Mouse (Mus musculus): Measurements from ENCODE around the gene Btbd7. TPM values are rescaled to one million over a fixed set of nuclear protein-coding genes. Genes with fewer than 3 reads are reported as not detected.

Btbd7 gene
- polyA plus RNA-seq, 1 experiment: not detected

DNA sequence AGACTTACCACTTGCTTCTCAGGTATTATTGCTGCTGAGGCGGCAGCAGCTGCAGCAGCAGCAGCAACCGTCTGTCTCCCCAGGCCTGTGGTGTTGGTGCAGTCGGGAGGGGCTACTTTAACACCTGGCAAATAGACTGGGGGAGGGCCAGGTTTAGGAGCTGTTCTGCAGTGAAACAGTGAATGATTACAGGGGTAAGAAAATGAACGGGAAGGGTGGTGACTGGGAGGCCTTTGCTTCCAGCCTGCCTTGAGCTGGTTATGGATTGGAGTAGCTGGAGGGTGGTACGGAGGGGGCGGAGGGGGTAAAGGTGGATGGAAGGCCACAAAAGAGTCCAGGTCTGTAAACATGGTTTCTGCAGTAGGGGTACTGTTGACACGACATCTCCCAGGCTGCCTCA, 90.3 kb downstream of the Btbd7 start:
- Histone ChIP-seq H3K4me1 (ENCODE audit: control insufficient read depth, insufficient read depth, low read length) (no peaks in the 10 kb centered on the region), H3K27ac (ENCODE audit: insufficient read depth, low read depth, low read length) (no peak overlapping the region; the same call in 1 of the 2 replicates), H3K4me3 (ENCODE audit: insufficient read depth, low read depth, low read length) (no peak overlapping the region)
- TF ChIP-seq CTCF (IDR thresholded peaks at IDR 0.05; ENCODE audit: insufficient read depth, low read depth, low read length) (no peak), POLR2A (IDR thresholded peaks at IDR 0.05; ENCODE audit: insufficient read depth, low read depth, low read length) (no peak)
- 85% methylated on average over 7 of the region's 7 CpGs for WGBS

DNA sequence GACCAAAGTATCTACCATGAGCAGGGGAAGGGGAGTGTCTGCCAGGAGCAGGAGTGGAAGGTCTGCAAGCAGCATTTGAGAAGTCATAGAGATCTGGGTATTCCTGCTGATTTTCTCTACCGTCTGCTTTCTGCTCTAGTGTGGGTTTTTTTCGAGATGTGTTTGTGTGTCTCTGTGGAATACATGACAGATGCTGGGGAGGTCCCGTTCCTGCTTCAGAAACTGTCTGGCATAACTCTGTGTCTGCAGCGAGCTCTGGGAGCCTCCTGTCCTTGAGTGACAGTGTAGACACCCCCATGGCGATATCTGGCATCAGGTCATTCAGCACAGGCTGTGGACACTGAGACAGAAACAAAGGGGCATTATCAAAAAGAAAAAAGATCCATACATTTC, 92.7 kb downstream of the Btbd7 start:
- Histone ChIP-seq H3K27ac (ENCODE audit: insufficient read depth, low read depth, low read length) (no peak overlapping the region), H3K4me3 (ENCODE audit: insufficient read depth, low read depth, low read length) (no peak overlapping the region), H3K4me1 (ENCODE audit: control insufficient read depth, insufficient read depth, low read length) (no peaks in the 10 kb centered on the region)
- TF ChIP-seq POLR2A (IDR thresholded peaks at IDR 0.05; ENCODE audit: insufficient read depth, low read depth, low read length) (no peak), CTCF (IDR thresholded peaks at IDR 0.05; ENCODE audit: insufficient read depth, low read depth, low read length) (no peak)
- 62% methylated on average over 5 of the region's 5 CpGs for WGBS

DNA sequence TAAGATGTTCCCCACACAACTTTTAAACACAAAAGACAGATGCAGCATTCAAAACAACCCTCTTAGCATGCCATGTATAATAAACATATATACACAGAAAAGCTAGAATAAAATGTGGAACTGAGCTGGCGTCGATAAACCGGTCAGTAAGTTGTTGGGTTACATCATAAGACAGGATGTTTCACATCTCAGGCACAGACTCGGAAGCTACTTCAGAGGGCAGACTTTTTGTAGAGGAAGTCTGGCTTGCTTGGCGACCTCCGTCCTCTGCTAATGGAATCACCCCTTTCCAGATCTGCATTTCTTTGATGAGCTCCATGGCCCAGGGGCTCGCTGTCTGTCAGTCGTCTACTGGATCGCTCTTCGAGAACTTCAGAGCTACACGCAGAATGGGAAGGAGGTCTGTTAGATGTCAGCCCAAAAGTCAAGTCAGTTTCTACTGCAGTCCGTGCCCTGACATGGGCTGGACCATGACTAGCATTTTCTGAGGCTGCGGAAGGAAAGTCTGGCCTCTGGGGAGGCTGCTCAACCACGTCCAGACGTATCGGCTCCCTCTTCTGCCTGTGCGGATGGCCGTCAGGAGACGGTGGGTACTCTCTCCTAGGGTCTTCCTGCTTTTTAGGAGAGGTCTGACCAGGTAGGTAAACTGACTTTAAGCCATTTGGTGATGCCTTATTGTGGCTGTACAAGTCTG, 93.2 kb downstream of the Btbd7 start:
- 91% methylated on average over 19 of the region's 19 CpGs for WGBS
- Histone ChIP-seq H3K27ac (ENCODE audit: insufficient read depth, low read depth, low read length) (no peak overlapping the region), H3K4me3 (ENCODE audit: insufficient read depth, low read depth, low read length) (no peak overlapping the region), H3K4me1 (ENCODE audit: control insufficient read depth, insufficient read depth, low read length) (no peaks in the 10 kb centered on the region)
- TF ChIP-seq CTCF (IDR thresholded peaks at IDR 0.05; ENCODE audit: insufficient read depth, low read depth, low read length): no peak
- no peak for TF ChIP-seq POLR2A (IDR thresholded peaks at IDR 0.05; ENCODE audit: insufficient read depth, low read depth, low read length)

DNA sequence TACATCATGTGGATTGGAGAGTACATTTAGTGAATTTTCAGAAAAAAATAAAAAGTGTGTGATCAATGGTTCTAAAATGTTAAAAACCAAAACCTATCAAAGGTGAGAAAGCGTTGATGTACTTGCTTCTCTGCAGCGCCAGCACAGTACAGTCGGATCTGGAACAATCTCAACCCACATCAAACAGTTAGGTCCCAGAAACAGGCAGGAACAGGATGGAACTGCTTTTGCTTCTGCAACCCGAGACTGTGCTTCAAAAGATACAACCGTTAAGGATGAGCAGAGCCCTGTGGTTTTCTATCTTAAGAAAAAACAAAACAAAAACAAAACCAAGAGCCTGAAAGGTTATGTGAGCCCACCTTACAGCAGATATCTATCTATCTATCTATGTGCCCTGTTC, 95.4 kb downstream of the Btbd7 start:
- 91% methylated on average over 5 of the region's 5 CpGs for WGBS
- H3K4me1 ChIP-seq (ENCODE audit: control insufficient read depth, insufficient read depth, low read length): no peaks in the 10 kb centered on the region
- H3K4me3 ChIP-seq (ENCODE audit: insufficient read depth, low read depth, low read length): no peak overlapping the region
- TF ChIP-seq CTCF (IDR thresholded peaks at IDR 0.05; ENCODE audit: insufficient read depth, low read depth, low read length): no peak
- TF ChIP-seq POLR2A (IDR thresholded peaks at IDR 0.05; ENCODE audit: insufficient read depth, low read depth, low read length): no peak
- no peak overlapping the region for H3K27ac ChIP-seq (ENCODE audit: insufficient read depth, low read depth, low read length)

DNA sequence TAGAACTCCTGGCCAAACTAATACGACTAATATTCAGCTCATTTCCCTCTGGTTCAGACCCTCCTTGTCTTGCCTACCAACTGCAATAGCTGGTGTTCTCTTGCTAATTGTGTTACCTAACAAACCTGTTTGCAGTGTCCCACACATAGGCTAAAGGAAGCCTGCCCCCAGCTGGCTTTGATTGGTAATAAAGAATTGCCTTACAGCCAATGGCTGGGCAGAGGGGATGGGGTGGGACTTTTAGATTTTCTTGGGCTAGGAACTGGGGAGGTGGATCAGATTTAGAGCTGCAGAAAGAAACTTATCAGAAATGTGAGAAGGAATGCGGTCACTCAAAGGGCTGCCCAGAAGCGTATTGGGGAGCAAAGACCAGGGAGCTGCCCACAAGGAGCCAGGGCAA, 98.8 kb downstream of the Btbd7 start:
- Histone ChIP-seq H3K4me3 (ENCODE audit: insufficient read depth, low read depth, low read length) (no peak overlapping the region), H3K4me1 (ENCODE audit: control insufficient read depth, insufficient read depth, low read length) (no peaks in the 10 kb centered on the region), H3K27ac (ENCODE audit: insufficient read depth, low read depth, low read length) (no peak overlapping the region)
- TF ChIP-seq CTCF (IDR thresholded peaks at IDR 0.05; ENCODE audit: insufficient read depth, low read depth, low read length) (no peak), POLR2A (IDR thresholded peaks at IDR 0.05; ENCODE audit: insufficient read depth, low read depth, low read length) (no peak)
- WGBS: 72% methylated on average over 3 of the region's 3 CpGs

DNA sequence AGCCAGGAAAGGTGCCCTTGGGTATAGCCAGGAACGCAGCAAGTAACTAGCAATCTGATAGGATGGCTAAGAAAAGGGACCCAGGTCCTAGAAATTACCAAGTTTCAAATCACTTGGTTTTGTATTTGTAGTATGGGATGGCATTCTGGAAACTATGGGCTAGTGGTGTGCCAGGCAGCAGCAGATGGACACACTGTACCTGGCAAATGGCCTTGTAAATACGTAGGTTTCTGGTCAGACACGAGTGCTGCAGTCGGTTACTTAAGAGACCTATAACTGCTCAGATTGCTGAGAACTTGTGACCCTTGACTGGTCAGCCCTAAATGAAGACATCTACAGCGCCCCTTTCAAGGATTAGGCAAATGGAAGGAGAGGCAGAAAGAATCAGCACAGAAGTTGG, 100.1 kb downstream of the Btbd7 start:
- no peak overlapping the region for H3K27ac ChIP-seq (ENCODE audit: insufficient read depth, low read depth, low read length)
- no peak overlapping the region for H3K4me3 ChIP-seq (ENCODE audit: insufficient read depth, low read depth, low read length)
- 88% methylated on average over 5 of the region's 5 CpGs for WGBS
- no peaks in the 10 kb centered on the region for H3K4me1 ChIP-seq (ENCODE audit: control insufficient read depth, insufficient read depth, low read length)
- TF ChIP-seq CTCF (IDR thresholded peaks at IDR 0.05; ENCODE audit: insufficient read depth, low read depth, low read length) (no peak), POLR2A (IDR thresholded peaks at IDR 0.05; ENCODE audit: insufficient read depth, low read depth, low read length) (no peak)

DNA sequence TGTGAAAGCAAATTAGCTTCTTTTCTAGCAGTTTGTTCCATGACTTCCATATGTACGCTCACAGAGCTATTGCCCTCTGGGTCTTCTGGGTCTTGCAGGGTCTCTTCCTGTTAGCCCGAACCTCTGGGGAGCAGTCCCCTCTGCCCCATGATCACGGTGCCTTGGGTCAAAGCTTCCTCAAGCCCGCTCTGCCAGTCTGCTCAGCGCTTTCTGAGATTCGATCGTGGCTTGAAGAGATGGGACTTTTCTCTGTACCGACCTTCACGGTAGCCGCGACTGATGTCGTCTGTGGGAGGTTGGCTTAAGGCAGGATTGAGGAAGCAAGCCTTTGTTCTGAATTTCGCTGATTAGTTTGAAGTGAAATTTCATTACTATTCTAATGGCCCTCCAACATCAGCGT, 102.2 kb downstream of the Btbd7 start:
- Histone ChIP-seq H3K4me3 (ENCODE audit: insufficient read depth, low read depth, low read length) (no peak overlapping the region), H3K4me1 (ENCODE audit: control insufficient read depth, insufficient read depth, low read length) (no peaks in the 10 kb centered on the region), H3K27ac (ENCODE audit: insufficient read depth, low read depth, low read length) (no peak overlapping the region)
- WGBS: 88% methylated on average over 14 of the region's 14 CpGs
- TF ChIP-seq POLR2A (IDR thresholded peaks at IDR 0.05; ENCODE audit: insufficient read depth, low read depth, low read length) (no peak), CTCF (IDR thresholded peaks at IDR 0.05; ENCODE audit: insufficient read depth, low read depth, low read length) (no peak)

DNA sequence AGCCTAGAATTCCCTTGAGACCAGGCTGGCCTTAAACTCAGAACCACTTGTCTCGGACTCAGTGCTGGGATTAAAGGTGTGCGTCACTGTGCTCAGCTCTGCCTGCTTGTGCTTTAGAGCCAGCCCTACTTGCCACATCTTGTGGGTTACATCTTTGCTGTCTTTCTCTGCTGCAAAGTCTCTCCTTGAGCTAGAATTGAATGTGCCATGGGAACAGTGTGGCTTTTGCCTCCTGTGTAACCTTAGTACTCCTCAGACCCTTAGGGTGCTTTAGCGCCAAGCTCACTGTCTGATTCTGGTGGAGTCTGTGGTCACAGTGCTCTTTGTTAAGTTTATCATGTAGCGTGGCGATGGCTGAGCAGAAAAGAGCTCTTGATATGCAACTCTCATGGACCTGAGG, 105.6 kb downstream of the Btbd7 start:
- TF ChIP-seq POLR2A (IDR thresholded peaks at IDR 0.05; ENCODE audit: insufficient read depth, low read depth, low read length) (no peak), CTCF (IDR thresholded peaks at IDR 0.05; ENCODE audit: insufficient read depth, low read depth, low read length) (no peak)
- WGBS: 97% methylated on average over 5 of the region's 5 CpGs

DNA sequence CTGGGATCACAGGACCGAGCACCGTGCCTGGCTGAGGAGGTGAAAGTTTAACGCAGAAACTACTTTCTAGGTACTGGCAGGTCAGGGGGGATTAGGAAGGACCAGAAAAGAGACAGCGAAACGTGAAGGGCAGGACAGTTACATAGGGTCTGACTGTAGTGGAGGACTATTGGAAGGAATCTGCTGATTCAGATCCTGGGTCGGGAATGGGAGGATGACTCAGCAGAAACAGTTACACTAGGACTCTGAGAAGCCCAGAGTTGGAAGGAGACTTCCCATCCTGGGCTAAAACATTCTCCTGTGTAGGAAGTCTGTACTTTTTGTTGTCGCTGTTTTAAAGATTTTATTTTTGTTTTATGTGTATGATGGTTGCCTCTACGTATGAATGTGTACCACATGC, 106.7 kb downstream of the Btbd7 start:
- 97% methylated on average over 8 of the region's 8 CpGs for WGBS
- TF ChIP-seq POLR2A (IDR thresholded peaks at IDR 0.05; ENCODE audit: insufficient read depth, low read depth, low read length) (no peak), CTCF (IDR thresholded peaks at IDR 0.05; ENCODE audit: insufficient read depth, low read depth, low read length) (no peak)
- Histone ChIP-seq H3K4me1 (ENCODE audit: control insufficient read depth, insufficient read depth, low read length) (no peaks in the 10 kb centered on the region), H3K4me3 (ENCODE audit: insufficient read depth, low read depth, low read length) (no peak overlapping the region), H3K27ac (ENCODE audit: insufficient read depth, low read depth, low read length) (no peak overlapping the region)

More for the DNA sequence above, 105.6 kb downstream of the Btbd7 start:
- Histone ChIP-seq H3K4me1 (ENCODE audit: control insufficient read depth, insufficient read depth, low read length) (no peaks in the 10 kb centered on the region), H3K4me3 (ENCODE audit: insufficient read depth, low read depth, low read length) (no peak overlapping the region), H3K27ac (ENCODE audit: insufficient read depth, low read depth, low read length) (no peak overlapping the region)
